Mouse (Mus musculus) lung, embryonic 16.5 days (tissue): ENCODE data around the gene Prm1. TPM values are rescaled to one million over a fixed set of nuclear protein-coding genes. Genes with fewer than 3 reads are reported as not detected.
A peak's percentile ranks its signal among the peaks of the same experiment; 100 is the strongest.
"Not testable (repeated sequence)": the region's sequence is repeated elsewhere in the genome, so short reads cannot be mapped to it uniquely, and the experiment has no call there.

Experiments used
- ATAC-seq: fragments of 200-750 bp; cut with Nextera tagmentation; 2 replicates; pipeline ENCODE4 v1.8.0; 2017; ENCODE audit warnings: low read depth, mild to moderate bottlenecking, moderate library complexity
- H3K27ac ChIP-seq: fragments of 300-500 bp; sonication (generic); 2 replicates; pipeline ENCODE4 v1.5.1; 2014; ENCODE audit warnings: mild to moderate bottlenecking, control low read depth, low read length
- H3K27me3 ChIP-seq: fragments of 300-500 bp; sonication (generic); 2 replicates; pipeline ENCODE4 v1.6.1; 2014; ENCODE audit warnings: low read depth, low read length, mixed read lengths; ENCODE audit not compliant: control insufficient read depth, insufficient read depth
- H3K36me3 ChIP-seq: fragments of 300-500 bp; sonication (generic); 2 replicates; pipeline ENCODE4 v1.6.1; 2014; ENCODE audit warnings: low read length; ENCODE audit not compliant: control insufficient read depth, insufficient read depth
- H3K4me1 ChIP-seq: fragments of 300-500 bp; sonication (generic); replicated peaks from 2 replicates; pipeline ENCODE4 v1.6.1; 2014; ENCODE audit warnings: low read length, mixed read lengths; ENCODE audit not compliant: control insufficient read depth, insufficient read depth
- H3K4me2 ChIP-seq: fragments of 300-500 bp; sonication (generic); 2 replicates; pipeline ENCODE4 v1.6.1; 2014; ENCODE audit warnings: low read depth, low read length, control low read depth
- H3K4me3 ChIP-seq: fragments of 300-500 bp; sonication (generic); 2 replicates; pipeline ENCODE4 v1.5.1; 2014; ENCODE audit warnings: mild to moderate bottlenecking, low read length, control low read depth
- H3K9ac ChIP-seq: fragments of 300-500 bp; sonication (generic); 2 replicates; pipeline ENCODE4 v1.6.1; 2014; ENCODE audit warnings: low read length, control low read depth
- H3K9me3 ChIP-seq: fragments of 300-500 bp; sonication (generic); 2 replicates; pipeline ENCODE4 v1.6.1; 2016; ENCODE audit warnings: low read length; ENCODE audit not compliant: control insufficient read depth
- WGBS: fragments of 180-500 bp; shearing (Covaris S2); extraction: QIAGEN DNeasy Blood & Tissue Kit; methylation state at CpG from one replicate; pipeline ENCODE4 v1.1.7; 2014; 5-methylcytosine and 5-hydroxymethylcytosine counted together
- polyA plus RNA-seq: library from polyadenylated mRNA; unstranded; fragments of >200 nt; fragmentation: Nextera tagmentation; extraction: Ambion mirVana; gene quantifications from 2 replicates; pipeline ENCODE4 v1.2.1, GENCODE M21; 2015

The Prm1 gene
- polyA plus RNA-seq, 1 experiment from 2014 or later: not detected

GRCm38 (mm10) chr16:10812865-10813371 lies 7.3 kb upstream of the Prm1 start, which contains the start of gene Gm11172:
Gm11172 (plus strand) TSS chr16:10812915.
- H3K4me2 ChIP-seq: no peak within 1 kb of the TSS
- 82% methylated on average over 2 of the region's 2 CpGs for WGBS
- no peak within 1 kb of the TSS for H3K4me3 ChIP-seq
- H3K27me3 ChIP-seq: no peaks in the 10 kb centered on the region; the same call in 1 of the 2 replicates
- H3K9me3 ChIP-seq: no peaks in the 10 kb centered on the region
- H3K4me1 ChIP-seq: 0 out of 2 replicates have a peak, but pooled peaks cover 4% of the 10 kb centered on the region
- H3K27ac ChIP-seq: no peak within 1 kb of the TSS
- ATAC-seq: no peak
- H3K36me3 ChIP-seq: no peaks in the 10 kb centered on the region
- no peak within 1 kb of the TSS for H3K9ac ChIP-seq

- ATAC-seq: no peak
- H3K4me3 ChIP-seq: no peak overlapping the region
- no peaks in the 10 kb centered on the region for H3K36me3 ChIP-seq
- no peaks in the 10 kb centered on the region; the same call in 1 of the 2 replicates for H3K27me3 ChIP-seq
- H3K9ac ChIP-seq: no peak overlapping the region
- H3K9me3 ChIP-seq: no peaks in the 10 kb centered on the region
- 0 out of 2 replicates have a peak, but pooled peaks cover 4% of the 10 kb centered on the region for H3K4me1 ChIP-seq
- H3K4me2 ChIP-seq: no peak overlapping the region
- WGBS: 78% methylated on average over 1 of the region's 1 CpGs
- no peak overlapping the region for H3K27ac ChIP-seq
These were observed 4.7 kb upstream of the Prm1 start for GRCm38 (mm10) chr16:10810376-10810775.

- H3K9ac ChIP-seq, H3K4me2 ChIP-seq, H3K4me1 ChIP-seq, H3K27ac ChIP-seq, H3K27me3 ChIP-seq, H3K9me3 ChIP-seq, H3K36me3 ChIP-seq, H3K4me3 ChIP-seq: not testable (repeated sequence)
- 69% methylated on average over 3 of the region's 3 CpGs for WGBS
- ATAC-seq: peak; percentile 71; the same call in 1 of the 2 replicates
These were observed 3.2 kb downstream of the Prm1 start for GRCm38 (mm10) chr16:10802420-10802819.

GRCm38 (mm10) chr16:10796034-10796433 lies 9.6 kb downstream of the Prm1 start, which contains the start of gene Prm2:
Prm2 (minus strand) TSS chr16:10796134.
- no peak within 1 kb of the TSS for H3K27ac ChIP-seq
- no peaks in the 10 kb centered on the region for H3K4me1 ChIP-seq
- 70% methylated on average over 6 of the region's 6 CpGs for WGBS
- H3K9ac ChIP-seq: no peak within 1 kb of the TSS
- H3K9me3 ChIP-seq: no peaks in the 10 kb centered on the region
- no peaks in the 10 kb centered on the region for H3K36me3 ChIP-seq
- no peak within 1 kb of the TSS for H3K4me2 ChIP-seq
- H3K4me3 ChIP-seq: no peak within 1 kb of the TSS
- H3K27me3 ChIP-seq: peaks cover 11% of the 10 kb centered on the region
- no peak for ATAC-seq

- 61% methylated on average over 9 of the region's 9 CpGs for WGBS
- Histone ChIP-seq H3K4me2 (no peak within 1 kb of the TSS), H3K4me1 (peaks cover 10% of the 10 kb centered on the region), H3K27ac (no peak within 1 kb of the TSS), H3K9me3 (no peaks in the 10 kb centered on the region), H3K27me3 (no peaks in the 10 kb centered on the region; the same call in none of the 2 replicates), H3K4me3 (no peak within 1 kb of the TSS), H3K36me3 (no peaks in the 10 kb centered on the region), H3K9ac (no peak within 1 kb of the TSS)
- no peak for ATAC-seq
These were observed 14.9 kb downstream of the Prm1 start, which contains the start of gene Prm3 for GRCm38 (mm10) chr16:10790702-10791101. Prm3 (minus strand) TSS chr16:10790914.

GRCm38 (mm10) chr16:10788866-10789265 lies 16.8 kb downstream of the Prm1 start:
- Histone ChIP-seq H3K27me3 (no peaks in the 10 kb centered on the region; the same call in 1 of the 2 replicates), H3K9ac (no peak overlapping the region), H3K4me2 (no peak overlapping the region), H3K4me3 (no peak overlapping the region), H3K4me1 (peaks cover 12% of the 10 kb centered on the region), H3K27ac (no peak overlapping the region), H3K36me3 (no peaks in the 10 kb centered on the region), H3K9me3 (no peaks in the 10 kb centered on the region)
- 76% methylated on average over 4 of the region's 4 CpGs for WGBS
- no peak for ATAC-seq

- Histone ChIP-seq H3K4me3 (no peak within 1 kb of the TSS), H3K4me2 (no peak within 1 kb of the TSS), H3K9me3 (no peaks in the 10 kb centered on the region), H3K36me3 (no peaks in the 10 kb centered on the region), H3K27ac (no peak within 1 kb of the TSS), H3K27me3 (no peaks in the 10 kb centered on the region; the same call in 1 of the 2 replicates), H3K9ac (no peak within 1 kb of the TSS), H3K4me1 (peaks cover 17% of the 10 kb centered on the region)
- WGBS: 42% methylated on average over 16 of the region's 16 CpGs
- no peak for ATAC-seq
These were observed 17.4 kb downstream of the Prm1 start, which contains the start of gene Tnp2 for GRCm38 (mm10) chr16:10788271-10788670. Tnp2 (minus strand) TSS chr16:10788660.

- ATAC-seq: no peak
- Histone ChIP-seq H3K36me3 (no peaks in the 10 kb centered on the region), H3K9ac (no peak overlapping the region), H3K27me3 (no peaks in the 10 kb centered on the region; the same call in 1 of the 2 replicates), H3K4me3 (no peak overlapping the region), H3K9me3 (no peaks in the 10 kb centered on the region), H3K4me2 (no peak overlapping the region), H3K27ac (no peak overlapping the region), H3K4me1 (peaks cover 24% of the 10 kb centered on the region)
- 64% methylated on average over 7 of the region's 7 CpGs for WGBS
These were observed 18.0 kb downstream of the Prm1 start for GRCm38 (mm10) chr16:10787548-10788058.

- no peak for ATAC-seq
- Histone ChIP-seq H3K27me3 (no peaks in the 10 kb centered on the region), H3K36me3 (no peaks in the 10 kb centered on the region), H3K4me3 (no peak overlapping the region), H3K4me1 (peaks cover 29% of the 10 kb centered on the region), H3K9me3 (no peaks in the 10 kb centered on the region), H3K4me2 (no peak overlapping the region), H3K9ac (no peak overlapping the region), H3K27ac (peak overlapping the region; percentile 98; the same call in 1 of the 2 replicates)
- WGBS: 58% methylated on average over 4 of the region's 4 CpGs
These were observed 18.7 kb downstream of the Prm1 start for GRCm38 (mm10) chr16:10786782-10787547.
